Mouse (Mus musculus) olfactory bulb, adult 2 months (tissue): ENCODE results near the gene Rab35. TPM values are rescaled to one million over a fixed set of nuclear protein-coding genes. Genes with fewer than 3 reads are reported as not detected.

Source experiments
- H3K27ac ChIP-seq: fragments of 200-500 bp; 2 replicates; pipeline ENCODE4 v1.5.1; 2012; ENCODE audit warnings: low read depth, low read length; ENCODE audit not compliant: insufficient read depth
- H3K4me1 ChIP-seq: fragments of 200-500 bp; 2 replicates; pipeline ENCODE4 v1.6.1; 2012; ENCODE audit warnings: low read length; ENCODE audit not compliant: control insufficient read depth, insufficient read depth
- H3K4me3 ChIP-seq: fragments of 200-500 bp; 2 replicates; pipeline ENCODE4 v1.5.1; 2012; ENCODE audit warnings: mild to moderate bottlenecking, low read depth, low read length, moderate library complexity; ENCODE audit not compliant: insufficient read depth
- CTCF ChIP-seq: fragments of 200-500 bp; IDR thresholded peaks from 2 replicates; pipeline ENCODE4 v1.5.1; 2012; ENCODE audit warnings: low read depth, mild to moderate bottlenecking, low read length, moderate library complexity; ENCODE audit not compliant: insufficient read depth
- POLR2A ChIP-seq: fragments of 200-500 bp; IDR thresholded peaks from 2 replicates; pipeline ENCODE4 v1.6.1; 2012; ENCODE audit warnings: mild to moderate bottlenecking, low read depth, low read length, moderate library complexity; ENCODE audit not compliant: insufficient read depth
- WGBS: fragments of 180-500 bp; shearing (Covaris S2); methylation state at CpG from one replicate; pipeline ENCODE4 v1.1.7; 2018; 5-methylcytosine and 5-hydroxymethylcytosine counted together
- polyA plus RNA-seq: library from polyadenylated mRNA; stranded (reverse); fragments of >200 nt; gene quantifications from 2 replicates; pipeline ENCODE4 v1.2.4, GENCODE M21; 2012; ENCODE audit warnings: low replicate concordance; ENCODE audit not compliant: missing spikeins, insufficient read depth, insufficient read length

Gene Rab35
- polyA plus RNA-seq, 1 experiment: not detected

DNA sequence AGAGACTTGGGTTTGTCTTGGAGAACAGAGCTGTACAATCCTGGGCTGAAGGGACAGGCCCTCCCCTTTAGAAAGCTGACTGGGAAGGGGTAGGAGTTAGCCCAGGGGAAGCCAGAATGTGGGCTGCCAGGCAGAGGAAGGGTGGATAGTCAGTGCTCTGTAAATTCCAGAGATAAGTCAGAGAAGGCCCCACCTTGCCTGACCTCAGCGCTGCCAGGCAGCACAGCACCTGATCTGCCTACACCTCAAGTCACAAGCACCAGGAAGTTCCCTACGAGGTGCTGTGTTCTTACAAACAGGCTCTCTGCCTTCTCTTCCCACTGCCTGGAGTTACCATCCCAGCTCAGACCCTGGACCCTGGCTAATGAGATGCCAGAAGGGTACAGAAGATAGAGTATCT lies 38.7 kb downstream of the Rab35 start:
- TF ChIP-seq POLR2A (no peak), CTCF (no peak)
- H3K4me3 ChIP-seq: no peak overlapping the region
- H3K27ac ChIP-seq: no peak overlapping the region
- peaks cover 13% of the 10 kb centered on the region for H3K4me1 ChIP-seq
- WGBS: 89% methylated on average over 2 of the region's 2 CpGs

DNA sequence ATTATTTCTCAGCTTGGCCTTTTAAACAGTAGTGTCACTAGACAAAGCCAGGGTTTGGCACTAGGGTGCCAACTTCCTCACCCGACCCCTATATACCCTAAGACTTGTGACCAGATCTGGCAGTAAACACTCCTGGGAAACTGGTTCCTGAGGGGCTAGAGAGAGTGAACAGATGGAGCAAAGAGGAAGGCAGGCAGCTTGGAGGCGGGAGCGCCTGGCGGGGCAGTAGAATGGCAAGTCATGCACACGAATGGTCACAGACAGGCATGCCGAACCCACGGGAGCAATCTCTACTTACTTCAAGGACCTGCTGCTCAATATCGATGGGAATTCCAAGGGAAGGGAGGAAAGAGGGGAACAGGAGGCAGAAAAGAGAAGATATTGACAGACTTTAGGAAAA lies 40.1 kb downstream of the Rab35 start:
- WGBS: 73% methylated on average over 8 of the region's 8 CpGs
- Histone ChIP-seq H3K4me3 (no peak overlapping the region), H3K27ac (no peak overlapping the region), H3K4me1 (peaks cover 8% of the 10 kb centered on the region)
- TF ChIP-seq CTCF (no peak), POLR2A (no peak)

DNA sequence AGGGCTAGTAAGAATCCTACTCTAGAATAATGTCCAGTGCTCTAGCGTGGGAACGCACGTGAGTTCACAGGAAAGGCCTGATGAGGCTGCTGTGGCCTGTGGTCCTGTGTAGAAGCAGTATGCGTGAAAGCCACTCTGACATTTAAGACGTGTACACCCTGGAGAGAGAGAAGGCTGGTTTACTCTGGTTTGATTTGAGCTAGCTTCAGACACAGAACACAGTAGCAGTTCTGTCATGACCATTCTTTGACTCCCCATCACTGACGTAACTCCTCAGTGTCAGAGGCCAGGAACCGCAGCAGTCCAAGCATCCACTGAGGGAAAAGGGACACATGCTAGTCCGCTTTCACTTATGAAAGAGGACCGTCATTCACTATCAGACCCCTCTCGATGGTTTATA lies 53.4 kb downstream of the Rab35 start:
- no peak overlapping the region for H3K27ac ChIP-seq
- WGBS: 92% methylated on average over 10 of the region's 10 CpGs
- TF ChIP-seq CTCF (no peak), POLR2A (no peak)
- H3K4me1 ChIP-seq: peaks cover 2% of the 10 kb centered on the region; the same call in 1 of the 2 replicates
- no peak overlapping the region for H3K4me3 ChIP-seq

DNA sequence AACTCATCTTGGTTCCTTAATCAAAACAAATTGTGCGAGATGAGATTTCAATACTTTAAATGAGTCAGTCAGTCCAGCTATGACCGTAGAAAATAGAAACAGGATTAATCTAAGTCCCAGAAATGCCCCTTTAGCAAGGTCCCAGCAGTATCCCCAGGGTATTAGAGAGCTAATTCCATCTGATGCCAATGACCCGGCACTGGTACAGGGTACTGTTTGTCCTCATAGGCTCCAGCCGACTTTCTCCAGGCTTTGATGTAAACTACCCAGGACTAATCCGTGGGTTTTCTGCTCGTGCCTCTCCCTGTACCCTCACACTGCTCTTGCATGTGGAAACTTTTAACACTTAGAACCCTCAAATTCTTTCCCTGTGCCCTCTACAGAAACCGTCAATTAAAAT lies 55.0 kb downstream of the Rab35 start:
- H3K4me3 ChIP-seq: no peak overlapping the region
- TF ChIP-seq CTCF: no peak
- no peak for TF ChIP-seq POLR2A
- no peak overlapping the region for H3K27ac ChIP-seq
- H3K4me1 ChIP-seq: peaks cover 2% of the 10 kb centered on the region; the same call in 1 of the 2 replicates
- WGBS: 64% methylated on average over 7 of the region's 7 CpGs

DNA sequence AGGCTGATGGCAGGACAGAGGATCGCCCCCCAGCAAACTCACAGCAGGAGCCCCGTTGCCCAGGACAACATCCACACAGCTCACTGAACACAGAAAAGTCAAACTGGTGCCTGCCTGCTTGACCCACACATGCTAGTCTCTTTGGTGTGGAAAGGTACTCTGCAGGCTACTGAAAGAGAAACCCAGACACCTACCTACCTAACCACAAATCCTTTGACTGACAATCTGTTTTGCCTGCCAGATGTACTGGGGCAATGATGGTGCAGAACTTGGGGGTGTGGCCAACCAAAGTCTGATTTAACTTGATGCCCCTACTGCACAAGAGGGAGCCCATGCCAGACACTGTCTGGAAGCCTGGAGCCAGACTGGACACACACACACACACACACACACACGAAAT lies 61.6 kb downstream of the Rab35 start:
- Histone ChIP-seq H3K4me3 (no peak overlapping the region), H3K4me1 (0 out of 2 replicates have a peak, but pooled peaks cover 3% of the 10 kb centered on the region), H3K27ac (no peak overlapping the region)
- TF ChIP-seq POLR2A (no peak), CTCF (no peak)
- WGBS: 65% methylated on average over 3 of the region's 3 CpGs

DNA sequence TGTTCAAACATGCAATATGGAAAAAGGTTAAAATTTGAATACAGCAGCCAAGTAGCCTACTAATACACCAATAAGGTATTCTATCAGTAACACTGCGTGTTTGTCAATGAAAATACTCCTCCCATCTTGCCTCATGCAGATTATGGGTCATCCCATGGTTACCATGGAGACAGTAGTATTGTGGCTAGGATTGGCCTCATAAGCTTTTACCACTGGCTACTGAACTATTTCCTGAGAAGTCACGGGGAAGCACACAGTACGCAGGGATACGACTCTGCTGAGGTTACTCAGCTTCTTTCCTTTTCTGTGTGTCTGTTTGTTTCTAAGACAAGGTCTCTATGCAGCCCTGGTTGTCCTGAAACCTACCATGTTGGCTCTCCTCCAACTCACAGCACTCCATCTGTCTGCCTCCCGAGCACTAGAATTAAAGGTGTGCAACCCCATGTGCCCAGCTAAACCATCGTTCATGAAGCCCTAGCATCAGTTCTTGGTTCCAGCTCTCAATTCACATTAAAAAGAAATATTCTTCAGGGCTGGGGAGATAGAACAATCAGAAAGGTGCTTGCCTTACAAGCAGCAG lies 63.6 kb downstream of the Rab35 start:
- no peak for TF ChIP-seq POLR2A
- TF ChIP-seq CTCF: no peak
- H3K27ac ChIP-seq: no peak overlapping the region
- peaks cover 6% of the 10 kb centered on the region for H3K4me1 ChIP-seq
- WGBS: 74% methylated on average over 6 of the region's 6 CpGs
- no peak overlapping the region for H3K4me3 ChIP-seq

DNA sequence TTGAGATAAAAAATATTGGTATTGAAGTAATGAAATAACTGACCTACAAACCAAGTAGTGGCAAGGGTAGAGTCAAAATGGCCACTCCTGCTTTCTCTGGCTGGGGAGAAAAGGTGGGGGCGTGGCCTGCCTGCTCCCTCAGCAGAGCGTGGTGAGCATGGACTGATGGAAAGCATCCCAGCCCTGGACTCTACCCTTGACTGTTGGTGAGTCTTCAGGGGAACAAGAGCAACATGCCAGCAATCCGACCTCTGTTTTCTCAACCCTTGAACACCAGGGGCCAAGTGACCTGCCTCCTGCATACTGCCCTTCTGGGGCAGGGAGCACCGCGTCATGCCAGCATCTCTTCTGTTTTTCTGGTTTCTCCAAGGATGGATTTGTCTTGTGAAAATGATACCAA lies 65.1 kb downstream of the Rab35 start:
- Histone ChIP-seq H3K4me3 (no peak overlapping the region), H3K4me1 (peaks cover 7% of the 10 kb centered on the region), H3K27ac (no peak overlapping the region)
- TF ChIP-seq CTCF (no peak), POLR2A (no peak)
- WGBS: 83% methylated on average over 5 of the region's 5 CpGs

Other genes with a start within 250 kb of the Rab35 start
- not detected in 2 replicates for gene Msi1, start 202.3 kb upstream of the Rab35 start, polyA plus RNA-seq
- gene Pla2g1b, start 165.6 kb upstream of the Rab35 start, polyA plus RNA-seq: not detected in 2 replicates
- gene Sirt4, start 147.2 kb upstream of the Rab35 start, polyA plus RNA-seq: not detected in 2 replicates
- gene Pxn, start 125.2 kb upstream of the Rab35 start, polyA plus RNA-seq: not detected in 2 replicates
- 613 and 1,282 TPM in 2 replicates for gene Rplp0, start 72.4 kb upstream of the Rab35 start, polyA plus RNA-seq
- gene Gcn1l1, start 66.7 kb upstream of the Rab35 start, polyA plus RNA-seq: not detected in 2 replicates
- gene Bicdl1, start 99.7 kb downstream of the Rab35 start, polyA plus RNA-seq: not detected in 2 replicates
- gene Cit, start 213.4 kb downstream of the Rab35 start, polyA plus RNA-seq: not detected in 2 replicates